Mouse (Mus musculus) adrenal gland, adult 18-20 months (tissue): ENCODE data around the gene Ufc1. TPM values are rescaled to one million over a fixed set of nuclear protein-coding genes. Genes with fewer than 3 reads are reported as not detected.
A peak's percentile ranks its signal among the peaks of the same experiment; 100 is the strongest.

Experiments
- DNase-seq, 2 experiments: peaks; one replicate each; pipeline ENCODE4 v3.0.0; 2021 to 2022; ENCODE audit warnings: low spot score in 2 of 2
- total RNA-seq, 2 experiments: library from RNA; stranded (reverse); gene quantifications; 1 replicate in 1 of 2; 2 replicates in 1 of 2; pipeline ENCODE4 v1.2.3; 2021

The Ufc1 gene
- total RNA-seq, 2 experiments from 2014 or later = 147 to 168 TPM

- no peak for DNase-seq
These were observed 22.7 kb downstream of the Ufc1 start for GRCm38 (mm10) chr1:171272086-171272485.

- DNase-seq = no peak
These were observed 23.2 kb downstream of the Ufc1 start for GRCm38 (mm10) chr1:171271622-171272021.

DNA sequence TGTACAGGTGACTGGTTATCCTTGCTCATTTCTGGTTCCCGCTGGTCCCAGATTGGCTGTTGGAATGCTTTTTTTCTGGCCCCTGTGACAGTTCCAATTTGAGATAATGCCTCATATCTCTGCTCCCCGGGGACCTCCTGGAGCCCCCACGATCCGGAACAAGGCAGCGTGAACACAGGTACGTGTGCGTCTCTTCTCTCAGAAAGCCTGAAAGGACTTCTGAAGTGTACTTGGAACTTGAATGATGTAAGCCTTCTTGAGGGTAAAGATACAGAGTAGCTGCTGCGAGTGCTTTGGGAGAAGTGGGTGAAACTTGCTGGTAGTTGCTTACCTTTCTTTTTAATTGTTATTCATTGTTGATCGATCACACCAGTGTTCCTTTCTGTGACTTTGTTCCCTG lies 23.6 kb downstream of the Ufc1 start:
- DNase-seq = no peak

DNA sequence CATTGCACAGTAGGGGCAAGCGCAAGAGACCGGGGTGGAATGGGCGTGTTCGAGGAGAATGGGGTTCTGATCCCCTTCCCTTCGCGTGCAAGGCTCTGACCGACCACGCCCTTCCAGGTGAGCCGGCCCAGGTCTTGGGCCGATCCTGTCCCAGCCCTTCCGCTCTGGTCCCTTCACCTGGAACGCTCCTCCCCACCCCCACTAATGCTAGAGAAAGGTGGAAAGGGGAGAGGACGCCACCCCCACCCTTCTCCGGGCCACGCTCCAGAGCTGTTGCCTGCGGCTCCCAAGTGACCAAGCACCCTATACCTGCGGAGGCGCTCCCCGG lies 24.3 kb downstream of the Ufc1 start:
- DNase-seq = no peak

DNA sequence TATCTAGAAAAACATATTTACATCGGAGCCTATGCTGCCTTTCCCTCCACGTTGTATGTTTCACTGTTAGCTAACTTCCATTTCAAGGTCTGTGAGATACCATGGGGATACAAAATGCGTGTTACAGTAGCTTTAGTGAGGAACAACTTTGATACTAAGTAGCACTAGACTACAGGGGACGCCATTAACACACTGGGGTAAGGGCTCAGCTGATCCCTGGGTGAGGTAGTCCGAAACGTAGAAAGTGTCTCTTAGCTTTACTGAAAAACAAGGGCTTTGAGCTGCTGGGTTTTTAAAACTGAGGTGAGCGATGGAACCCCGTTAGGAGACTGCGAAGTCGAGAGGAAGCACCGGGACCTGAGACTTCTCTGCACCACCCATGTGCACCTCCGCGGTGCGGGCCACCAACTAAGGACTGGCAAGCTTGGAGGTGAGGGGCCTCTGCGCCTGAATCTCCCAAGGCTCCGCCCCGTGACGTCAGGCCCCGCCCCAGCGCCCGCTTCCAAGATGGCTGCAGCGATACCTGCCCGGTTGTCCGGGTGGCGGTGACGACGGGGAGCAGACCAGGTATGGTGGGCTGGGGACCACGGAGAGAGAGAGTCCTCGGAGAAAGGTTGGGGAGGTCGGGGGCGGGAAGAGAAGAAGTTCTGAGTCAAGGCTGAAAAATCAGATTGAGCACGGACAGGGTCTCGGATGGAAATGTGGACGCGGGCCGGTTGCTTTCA lies 24.8 kb downstream of the Ufc1 start, which contains the start of gene B4galt3:
Gene B4galt3 (plus strand): TSS at position 481 of the 725 bp plus-strand sequence.
- peak; percentile 99 for DNase-seq

GRCm38 (mm10) chr1:171268341-171268740 lies 26.5 kb downstream of the Ufc1 start:
- DNase-seq = no peak

- DNase-seq = no peak
These were observed 28.7 kb downstream of the Ufc1 start for GRCm38 (mm10) chr1:171265971-171266744.

- no peak for DNase-seq
These were observed 31.0 kb downstream of the Ufc1 start for GRCm38 (mm10) chr1:171263666-171264461.

DNA sequence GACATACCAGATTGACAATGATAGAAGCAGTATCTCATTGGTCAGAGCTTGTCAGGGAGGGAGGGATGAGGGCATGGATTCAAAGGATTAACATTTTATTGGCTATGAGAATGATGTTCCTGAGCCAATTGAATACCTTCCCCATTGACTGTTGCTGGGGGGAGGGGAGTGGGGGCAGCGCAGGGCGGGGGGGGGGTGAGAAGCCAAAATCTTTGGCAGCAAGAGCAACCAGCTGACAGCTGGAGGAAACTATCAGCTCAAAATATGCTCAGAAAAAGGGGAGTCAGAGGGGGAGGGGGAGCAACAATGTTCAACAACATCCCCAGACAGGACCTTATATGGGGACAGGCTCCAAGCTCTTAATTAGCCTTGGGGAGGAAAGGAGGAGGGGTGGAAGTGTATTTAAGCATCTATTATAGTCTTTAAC lies 31.6 kb downstream of the Ufc1 start:
- DNase-seq = no peak

- no peak for DNase-seq
These were observed 32.2 kb downstream of the Ufc1 start for GRCm38 (mm10) chr1:171262594-171263130.

- DNase-seq = no peak
These were observed 34.5 kb downstream of the Ufc1 start for GRCm38 (mm10) chr1:171260316-171260715.

GRCm38 (mm10) chr1:171258921-171259320 lies 35.9 kb downstream of the Ufc1 start:
- no peak for DNase-seq

GRCm38 (mm10) chr1:171257781-171258180 lies 37.0 kb downstream of the Ufc1 start:
- DNase-seq = no peak

DNA sequence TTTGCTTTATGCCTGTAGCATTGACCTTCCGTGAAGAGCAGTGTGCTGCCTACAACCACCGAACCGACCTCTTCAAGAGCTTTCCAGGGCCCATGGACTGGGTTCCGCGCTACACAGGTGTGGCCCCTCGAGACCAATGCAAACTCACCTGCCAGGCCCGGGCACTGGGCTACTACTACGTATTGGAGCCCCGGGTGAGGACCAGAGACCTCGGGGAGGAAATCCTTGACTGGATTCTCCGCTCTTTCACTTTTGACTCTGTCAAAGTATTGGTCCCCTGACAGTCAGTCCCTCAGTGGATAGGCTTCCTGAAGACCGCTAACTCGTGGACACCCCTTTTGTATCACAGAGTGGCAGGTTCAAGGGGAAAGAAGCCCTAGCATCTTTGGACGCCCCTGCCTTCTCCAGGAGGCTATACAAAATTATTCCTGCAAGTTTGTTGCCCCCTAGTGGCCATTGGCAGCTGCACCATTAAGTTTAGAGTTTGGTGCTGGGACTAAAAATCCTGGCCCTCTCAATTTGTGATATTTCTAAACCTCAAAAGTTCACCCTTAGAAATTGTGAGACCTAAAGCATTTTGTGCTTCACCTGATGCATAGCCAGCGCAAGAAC lies 37.8 kb downstream of the Ufc1 start:
- DNase-seq = peak in 1 of 2 experiments; percentile 63

- no peak for DNase-seq
These were observed 38.6 kb downstream of the Ufc1 start for GRCm38 (mm10) chr1:171256095-171256818.

GRCm38 (mm10) chr1:171252415-171252814 lies 42.4 kb downstream of the Ufc1 start:
- DNase-seq = no peak

- no peak for DNase-seq
These were observed 43.1 kb downstream of the Ufc1 start for GRCm38 (mm10) chr1:171251594-171252324.

DNA sequence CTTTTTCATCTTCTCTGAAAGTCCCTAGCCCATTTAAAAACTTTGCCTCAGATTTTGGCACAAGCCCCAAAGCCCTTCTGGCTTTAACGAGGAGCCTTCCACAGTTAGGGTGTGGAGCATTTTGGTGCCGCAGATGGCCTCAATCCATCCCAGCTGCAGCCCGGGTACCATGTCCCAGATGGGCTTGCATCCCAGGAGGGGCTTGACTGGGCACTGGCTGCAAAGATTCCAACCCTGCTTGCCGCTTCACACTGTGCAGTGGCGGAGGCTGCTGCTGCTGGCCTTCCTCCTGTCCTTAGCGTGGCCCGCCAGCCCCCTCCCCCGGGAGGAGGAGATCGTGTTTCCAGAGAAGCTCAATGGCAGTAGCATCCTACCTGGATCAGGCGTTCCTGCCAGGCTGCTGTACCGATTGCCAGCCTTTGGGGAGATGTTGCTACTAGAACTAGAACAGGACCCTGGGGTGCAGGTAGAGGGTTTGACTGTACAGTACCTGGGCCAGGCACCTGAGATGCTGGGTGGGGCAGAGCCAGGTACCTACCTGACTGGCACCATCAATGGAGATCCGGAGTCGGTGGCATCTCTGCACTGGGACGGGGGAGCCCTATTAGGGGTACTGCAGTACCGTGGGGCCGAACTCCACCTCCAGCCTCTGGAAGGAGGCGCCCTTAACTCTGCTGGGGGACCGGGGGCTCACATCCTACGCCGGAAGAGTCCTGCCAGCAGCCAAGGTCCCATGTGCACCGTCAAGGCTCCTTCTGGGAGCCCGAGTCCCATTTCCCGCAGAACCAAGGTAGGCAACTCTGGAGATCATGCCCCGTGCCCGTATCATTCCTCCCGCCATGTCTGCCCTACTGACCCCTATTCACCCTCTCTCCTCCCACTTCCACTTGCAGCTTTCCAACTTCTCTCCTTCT lies 43.9 kb downstream of the Ufc1 start, which contains the start of gene Ndufs2:
Gene Ndufs2 (minus strand): TSS at position 709 of the 914 bp plus-strand sequence.
- DNase-seq = no peak
